Mouse (Mus musculus): ENCODE measurements around the gene Adipor1.
"Not testable (repeated sequence)": the region's sequence is repeated elsewhere in the genome, so short reads cannot be mapped to it uniquely, and the experiment has no call there.

Gene Adipor1

DNA sequence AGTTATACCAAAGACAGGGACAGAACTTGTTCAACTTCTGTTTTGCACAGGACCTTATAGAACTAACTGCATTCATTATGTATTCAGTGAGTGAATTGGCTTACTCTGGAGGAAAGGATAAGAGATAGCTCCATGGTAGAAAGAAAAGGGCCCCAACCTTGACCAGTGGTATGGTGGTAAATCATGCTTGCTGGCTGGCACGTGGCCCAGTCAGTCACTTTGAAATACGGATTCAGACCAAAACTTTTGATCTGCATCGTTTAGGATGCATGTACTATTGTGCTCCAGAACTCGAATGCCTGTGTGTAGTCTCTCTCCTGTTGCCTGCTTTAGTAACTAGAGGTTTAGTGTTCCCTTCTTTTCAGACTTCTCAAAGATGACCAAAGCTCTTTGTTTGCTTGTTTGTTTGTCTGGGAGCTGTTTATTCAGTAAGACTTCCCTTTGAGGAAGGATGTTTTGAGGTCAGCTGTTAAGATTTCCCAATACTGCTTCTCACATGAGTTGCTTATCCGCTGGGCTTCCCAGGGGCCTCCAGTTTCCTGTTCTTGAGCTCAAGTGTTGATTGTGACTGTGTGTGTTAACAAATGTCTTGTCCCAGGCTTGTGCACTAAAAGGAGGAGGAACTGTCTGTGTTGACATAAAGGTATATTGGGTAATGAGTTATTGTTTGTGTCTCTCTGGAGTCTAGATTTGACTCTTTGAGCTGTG, 4.7 kb downstream of the Adipor1 start:
- DNase-seq (ENCODE audit: low read depth, low spot score), result no peak

DNA sequence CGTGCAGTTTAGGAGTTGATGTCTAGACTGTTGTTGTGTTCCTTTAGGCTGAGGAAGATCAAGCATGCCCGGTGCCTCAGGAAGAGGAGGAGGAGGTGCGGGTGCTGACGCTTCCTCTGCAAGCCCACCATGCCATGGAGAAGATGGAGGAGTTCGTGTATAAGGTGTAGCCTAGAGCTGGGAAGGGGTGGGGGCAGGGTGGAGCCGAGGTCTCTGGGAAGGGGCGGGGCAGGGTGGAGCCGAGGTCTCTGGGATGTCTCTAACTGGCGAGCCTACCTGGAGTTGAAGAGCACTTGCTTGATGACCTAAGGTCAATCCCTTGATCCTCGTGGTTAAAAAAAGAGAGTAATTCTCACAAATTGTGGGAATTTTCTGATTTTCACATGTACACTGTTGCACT, 8.7 kb downstream of the Adipor1 start:
- no peak for DNase-seq (ENCODE audit: low read depth, low spot score)

DNA sequence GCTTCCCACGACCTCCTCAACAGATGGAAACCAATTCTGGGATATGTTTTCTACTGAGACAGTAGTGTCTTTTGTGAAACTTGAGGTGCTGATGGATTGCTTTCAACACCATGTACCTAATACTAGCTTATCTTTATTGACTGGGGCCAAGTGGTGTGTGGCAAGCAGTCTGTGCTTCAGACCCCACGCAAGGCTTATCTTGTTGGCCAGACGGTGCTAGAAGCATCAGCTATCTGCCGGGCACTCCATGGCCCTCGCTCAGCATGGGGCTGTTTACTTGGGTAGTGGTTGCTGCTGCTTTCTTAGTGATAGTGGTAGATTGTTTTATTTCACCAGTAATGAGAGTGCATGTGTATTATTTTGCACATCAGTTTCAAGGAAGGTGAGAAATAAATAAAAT, 11.1 kb downstream of the Adipor1 start:
- DNase-seq (ENCODE audit: low read depth, low spot score), result no peak

DNA sequence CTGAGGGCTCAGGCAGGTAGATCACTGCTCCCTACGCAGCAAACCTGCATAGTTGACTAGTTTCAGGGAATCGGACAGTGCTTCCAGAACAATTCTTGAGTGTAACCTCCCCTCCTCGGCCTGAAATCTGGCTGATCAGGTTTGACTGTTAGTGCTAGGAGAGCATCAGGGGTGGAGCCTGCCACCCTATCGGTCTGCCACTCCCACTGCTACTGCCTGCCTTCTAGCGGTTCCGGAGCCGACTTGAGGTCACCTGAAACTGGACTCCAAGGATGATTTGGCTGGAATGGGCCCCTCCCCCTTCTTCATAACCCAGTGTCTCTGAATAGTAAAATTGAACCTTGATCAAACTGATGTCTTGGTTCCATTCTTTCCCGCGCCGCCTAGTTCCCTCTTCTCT, 17.8 kb downstream of the Adipor1 start:
- no peak for DNase-seq (ENCODE audit: low read depth, low spot score)

DNA sequence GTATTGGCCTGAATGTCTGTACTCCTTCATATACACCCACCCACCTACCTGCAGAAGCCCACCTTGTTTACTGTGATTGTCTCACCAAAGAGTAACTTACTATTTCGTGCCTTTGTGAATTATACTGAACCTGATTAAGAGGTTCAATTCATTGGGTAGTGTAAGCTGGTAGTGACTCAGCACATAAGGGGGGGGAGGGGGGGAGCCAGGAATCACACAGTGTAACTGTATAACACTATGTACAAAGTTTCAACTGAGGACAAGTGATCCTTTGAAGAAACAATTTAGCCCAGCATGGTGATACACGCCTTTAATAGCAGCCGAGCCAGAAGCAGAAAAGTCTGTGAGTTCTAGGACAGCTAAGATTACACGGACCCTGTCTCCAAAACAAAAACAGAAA, 18.3 kb downstream of the Adipor1 start:
- DNase-seq (ENCODE audit: low read depth, low spot score), result no peak

DNA sequence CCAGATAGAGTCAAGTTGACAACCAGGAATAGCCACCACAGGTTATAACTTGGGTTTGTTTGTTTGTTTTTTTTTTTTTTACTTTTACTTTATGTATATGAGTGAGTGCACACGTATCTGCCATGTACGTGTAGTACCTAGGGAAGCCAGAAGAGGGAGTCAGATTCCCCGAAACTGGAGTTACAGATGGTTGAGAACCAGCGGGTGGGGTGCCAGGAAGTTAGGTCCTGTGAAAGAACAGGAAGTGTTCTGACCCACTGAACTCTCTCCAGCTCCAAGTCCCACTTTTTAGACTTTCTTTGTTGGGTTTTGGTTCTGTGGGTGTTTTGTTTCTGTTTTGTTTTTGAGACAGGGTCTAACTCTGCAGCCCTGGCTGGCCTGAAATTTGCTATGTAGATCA, 20.2 kb downstream of the Adipor1 start:
- DNase-seq (ENCODE audit: low read depth, low spot score), result no peak

DNA sequence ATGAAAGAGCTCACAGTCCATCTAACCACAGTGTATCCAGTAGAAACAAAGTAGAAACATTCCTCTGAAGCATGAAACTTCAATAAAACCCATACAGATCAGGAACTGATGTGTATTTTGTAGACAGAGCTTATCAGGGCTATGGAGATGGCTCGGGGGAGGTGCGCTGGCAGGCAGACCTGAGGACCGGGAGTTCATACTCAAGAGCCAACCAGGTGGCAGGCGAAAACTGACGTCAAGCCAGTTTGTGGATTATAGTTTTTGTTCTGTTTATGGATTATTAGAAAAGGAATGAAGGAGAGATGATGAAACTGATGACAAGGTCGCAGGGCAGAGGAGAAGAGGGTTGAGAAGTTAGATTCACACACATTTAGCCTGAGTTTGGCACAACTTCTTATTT, 25.3 kb downstream of the Adipor1 start:
- no peak for DNase-seq (ENCODE audit: low read depth, low spot score)

DNA sequence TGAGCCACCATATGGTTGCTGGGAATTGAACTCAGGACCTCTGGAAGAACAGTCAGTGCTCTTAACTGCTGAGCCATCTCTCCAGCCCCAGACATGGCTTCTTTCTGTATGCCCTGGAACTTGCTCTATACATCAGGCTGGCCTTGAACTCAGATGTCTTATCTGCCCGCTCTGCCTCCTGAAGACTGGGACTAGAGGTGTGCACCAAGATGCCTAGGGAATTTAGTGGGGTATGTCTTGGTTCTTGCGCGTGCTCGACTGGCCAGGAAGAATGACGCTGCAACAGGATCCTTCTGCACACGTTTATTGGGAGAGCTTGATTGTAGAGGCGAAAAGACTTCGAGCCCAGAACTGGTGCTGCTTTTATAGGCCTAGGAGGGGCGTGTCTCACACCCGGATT, 26.6 kb downstream of the Adipor1 start:
- DNase-seq (ENCODE audit: low read depth, low spot score), result not testable (repeated sequence)

DNA sequence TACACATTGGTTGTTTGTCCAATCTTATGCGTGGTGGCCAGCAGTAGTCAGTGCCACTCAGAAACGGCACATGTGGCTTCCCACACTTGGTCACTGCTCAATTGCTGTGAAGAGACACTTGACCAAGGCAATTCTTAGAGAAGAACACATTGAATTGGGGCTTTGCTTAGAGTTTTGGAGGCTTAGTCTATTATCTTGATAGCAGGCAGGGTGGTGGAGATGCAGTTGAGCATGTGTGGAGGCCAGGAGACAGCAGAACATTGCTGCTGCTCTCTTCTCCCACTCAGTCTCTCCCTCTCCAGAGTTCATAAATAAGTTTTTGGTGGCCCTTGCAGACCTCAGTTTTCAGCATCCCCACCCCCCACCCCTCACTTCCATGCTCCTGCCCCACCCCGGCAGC, 27.2 kb downstream of the Adipor1 start:
- DNase-seq (ENCODE audit: low read depth, low spot score), result no peak

DNA sequence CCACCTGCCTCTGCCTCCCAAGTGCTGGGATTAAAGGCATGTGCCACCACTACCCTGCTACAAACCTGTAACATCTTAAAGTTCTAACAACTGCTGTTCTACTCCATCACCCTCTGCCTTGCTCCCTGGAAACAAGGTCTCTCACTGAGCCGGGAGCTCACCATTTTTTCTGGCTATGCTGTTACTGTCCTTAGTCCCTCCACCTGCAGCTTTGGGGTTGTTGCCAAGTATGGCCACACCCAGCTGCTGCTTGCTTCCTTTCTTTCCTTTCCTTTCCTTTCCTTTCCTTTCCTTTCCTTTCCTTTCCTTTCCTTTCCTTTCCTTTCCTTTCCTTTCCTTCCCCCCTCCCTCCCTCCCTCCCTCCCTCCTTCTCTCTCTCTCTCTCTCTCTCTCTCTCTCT, 28.1 kb downstream of the Adipor1 start:
- not testable (repeated sequence) for DNase-seq (ENCODE audit: low read depth, low spot score)

DNA sequence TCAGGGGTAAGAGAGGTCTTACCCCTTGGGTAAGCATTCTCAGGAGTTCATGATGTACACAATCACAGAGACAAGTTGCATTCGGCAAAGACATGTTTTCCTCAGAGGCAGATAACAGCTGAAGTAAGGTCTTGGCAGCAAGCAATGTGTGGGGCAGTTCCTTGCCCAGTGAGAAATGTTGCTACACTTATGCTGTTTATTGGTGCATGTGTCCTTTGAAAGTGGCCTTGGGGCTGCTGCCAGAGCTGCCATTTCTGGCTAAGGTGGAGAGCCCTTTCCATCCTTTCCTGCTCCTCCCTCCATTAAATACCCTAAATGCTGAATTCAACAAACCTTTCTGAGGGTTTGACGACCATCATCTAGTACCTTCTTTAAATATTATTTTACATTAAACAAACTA, 30.2 kb downstream of the Adipor1 start:
- DNase-seq (ENCODE audit: low read depth, low spot score), result no peak

DNA sequence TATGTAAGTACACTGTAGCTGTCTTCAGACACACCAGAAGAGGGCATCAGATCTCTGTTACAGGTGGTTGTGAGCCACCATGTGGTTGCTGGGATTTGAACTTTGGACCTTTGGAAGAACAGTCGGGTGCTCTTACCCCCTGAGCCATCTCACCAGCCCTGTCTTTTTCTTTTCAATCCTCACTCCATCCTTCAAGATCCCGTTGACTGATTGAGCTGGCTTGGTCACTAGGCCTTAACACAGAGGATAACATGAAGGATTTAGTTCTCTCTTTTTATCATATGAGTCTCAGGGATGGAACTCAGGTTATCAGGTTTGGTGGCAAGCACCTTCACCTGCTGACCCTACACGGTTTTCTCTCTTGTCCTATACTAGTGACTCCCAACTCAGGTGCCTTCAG, 33.4 kb downstream of the Adipor1 start:
- DNase-seq (ENCODE audit: low read depth, low spot score), result not testable (repeated sequence)

DNA sequence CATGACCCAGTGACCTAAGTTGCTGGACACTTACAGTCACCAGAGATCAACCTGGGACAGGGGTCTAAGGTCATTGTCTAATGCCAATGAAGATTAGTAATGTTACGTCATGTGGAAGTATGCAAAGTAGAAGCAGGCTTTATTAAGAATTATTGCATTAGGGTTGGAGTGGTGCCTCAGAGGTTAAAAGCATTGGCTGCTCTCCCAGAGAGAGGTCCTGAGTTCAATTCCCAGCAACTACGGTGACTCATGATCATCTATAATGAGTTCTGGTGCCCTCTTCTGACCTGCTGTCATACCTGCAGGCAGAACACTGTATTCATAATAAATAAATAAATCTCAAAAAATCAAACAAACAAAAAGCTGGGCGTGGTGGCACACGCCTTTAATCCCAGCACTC, 35.0 kb downstream of the Adipor1 start:
- DNase-seq (ENCODE audit: low read depth, low spot score), result no peak

DNA sequence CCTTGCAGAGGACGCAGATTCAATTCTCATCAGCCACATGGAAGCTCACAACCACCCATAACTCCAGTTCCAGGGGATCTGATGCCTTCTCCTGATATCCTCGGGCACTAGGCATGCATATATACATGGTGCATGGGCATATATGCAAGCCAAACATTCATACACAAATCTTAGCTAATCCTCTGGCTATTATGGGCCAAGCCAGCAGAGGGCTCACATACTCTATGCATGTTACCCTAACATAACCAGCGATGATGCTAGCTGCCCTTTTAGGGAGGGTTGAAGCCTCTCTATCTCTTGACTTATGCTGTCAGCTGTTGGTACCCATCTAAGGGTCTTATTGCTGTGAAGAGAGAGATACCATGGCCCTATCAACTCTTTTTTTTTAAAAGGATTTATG, 35.8 kb downstream of the Adipor1 start:
- DNase-seq (ENCODE audit: low read depth, low spot score), result peak; percentile 60

DNA sequence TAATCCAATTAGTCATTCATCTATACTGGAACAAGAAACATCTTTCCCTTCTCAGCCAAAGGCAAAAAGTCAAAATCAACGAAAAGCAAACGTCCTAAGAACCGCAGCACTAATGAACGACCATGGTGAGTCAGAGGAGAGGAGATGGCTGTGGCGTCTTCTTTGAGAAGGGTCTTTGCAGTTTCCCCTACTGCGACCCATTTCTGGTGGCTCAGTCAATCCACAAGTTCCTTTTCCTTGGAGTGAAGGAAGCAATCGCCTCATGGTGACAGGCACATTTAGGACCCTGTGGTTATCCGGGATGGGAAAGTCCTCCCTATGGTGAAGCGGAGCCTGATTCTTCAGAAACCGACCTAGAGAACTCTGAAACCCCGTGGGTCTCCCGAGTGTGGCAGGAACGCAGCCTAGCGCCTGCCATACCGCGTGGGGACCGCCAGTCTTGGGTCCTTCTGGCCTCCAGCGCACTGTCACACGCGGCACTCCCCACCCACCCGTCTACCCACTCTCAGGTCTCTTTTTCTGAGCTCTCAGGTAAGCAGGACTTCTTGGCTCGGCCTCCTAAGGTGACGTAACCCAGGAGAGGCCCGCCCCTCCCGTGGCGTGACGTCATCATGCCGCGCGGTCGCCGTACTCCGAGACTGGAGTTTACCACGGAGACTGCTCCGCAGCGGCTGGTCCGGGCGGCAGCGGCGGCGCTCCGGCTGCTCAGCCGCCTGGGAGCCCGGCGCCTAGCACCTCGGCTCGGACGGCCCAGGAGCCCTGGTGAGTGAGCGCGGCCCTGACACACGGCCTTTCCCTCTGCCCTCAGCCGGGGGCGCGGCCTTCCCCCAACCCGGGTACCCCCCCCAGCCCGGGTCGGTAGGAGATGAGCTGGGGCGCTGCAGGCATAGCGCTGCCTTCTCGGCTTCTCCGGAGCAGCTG, 40.0 kb downstream of the Adipor1 start, which contains the start of gene Klhl12:
Gene Klhl12, plus strand, starts transcription at position 628 of the 921 bp plus-strand sequence.
- peak; percentile 80 for DNase-seq (ENCODE audit: low read depth, low spot score)

DNA sequence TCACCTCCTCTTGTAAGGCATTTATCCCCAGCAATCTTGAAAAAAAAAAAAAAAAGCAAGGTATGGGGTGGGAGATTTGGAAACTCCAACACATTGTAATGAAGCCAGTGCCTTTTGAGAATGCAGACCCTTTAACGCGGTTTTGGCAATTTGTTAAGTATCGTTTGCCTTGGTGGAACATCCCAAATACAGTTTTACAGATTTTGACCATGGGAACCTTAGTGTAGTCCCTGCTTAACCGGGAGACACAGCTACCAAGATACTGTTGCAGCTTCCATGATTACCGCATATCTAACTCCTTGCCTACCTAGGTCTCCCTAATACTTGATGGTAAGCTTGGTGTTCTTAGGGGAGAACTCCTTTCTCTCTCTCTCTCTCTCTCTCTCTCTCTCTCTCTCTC, 40.9 kb downstream of the Adipor1 start:
- DNase-seq (ENCODE audit: low read depth, low spot score), result no peak

DNA sequence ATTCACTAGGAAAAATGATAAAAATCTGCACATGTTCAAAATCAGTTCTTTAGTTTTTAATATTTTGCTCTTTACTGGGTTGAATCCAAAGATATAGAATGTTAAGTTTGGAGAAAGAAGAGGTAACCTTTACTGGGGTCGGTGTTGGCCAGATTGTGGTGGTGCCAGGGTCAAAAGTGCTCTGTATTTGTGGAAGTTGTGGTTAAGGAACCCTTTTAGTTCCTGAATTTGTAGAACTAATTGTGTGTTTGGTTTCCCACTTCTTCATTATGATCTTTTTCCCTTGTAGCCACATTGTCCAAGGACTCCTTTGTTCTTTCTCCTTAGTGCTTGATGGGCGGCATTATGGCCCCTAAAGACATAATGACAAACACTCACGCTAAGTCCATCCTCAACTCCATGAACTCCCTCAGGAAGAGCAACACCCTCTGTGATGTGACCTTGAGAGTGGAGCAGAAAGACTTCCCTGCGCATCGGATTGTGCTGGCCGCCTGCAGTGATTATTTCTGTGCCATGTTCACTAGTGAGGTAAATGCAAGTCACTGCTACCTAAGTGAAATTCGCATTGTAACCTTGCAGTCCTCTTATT, 43.1 kb downstream of the Adipor1 start:
- no peak for DNase-seq (ENCODE audit: low read depth, low spot score)

DNA sequence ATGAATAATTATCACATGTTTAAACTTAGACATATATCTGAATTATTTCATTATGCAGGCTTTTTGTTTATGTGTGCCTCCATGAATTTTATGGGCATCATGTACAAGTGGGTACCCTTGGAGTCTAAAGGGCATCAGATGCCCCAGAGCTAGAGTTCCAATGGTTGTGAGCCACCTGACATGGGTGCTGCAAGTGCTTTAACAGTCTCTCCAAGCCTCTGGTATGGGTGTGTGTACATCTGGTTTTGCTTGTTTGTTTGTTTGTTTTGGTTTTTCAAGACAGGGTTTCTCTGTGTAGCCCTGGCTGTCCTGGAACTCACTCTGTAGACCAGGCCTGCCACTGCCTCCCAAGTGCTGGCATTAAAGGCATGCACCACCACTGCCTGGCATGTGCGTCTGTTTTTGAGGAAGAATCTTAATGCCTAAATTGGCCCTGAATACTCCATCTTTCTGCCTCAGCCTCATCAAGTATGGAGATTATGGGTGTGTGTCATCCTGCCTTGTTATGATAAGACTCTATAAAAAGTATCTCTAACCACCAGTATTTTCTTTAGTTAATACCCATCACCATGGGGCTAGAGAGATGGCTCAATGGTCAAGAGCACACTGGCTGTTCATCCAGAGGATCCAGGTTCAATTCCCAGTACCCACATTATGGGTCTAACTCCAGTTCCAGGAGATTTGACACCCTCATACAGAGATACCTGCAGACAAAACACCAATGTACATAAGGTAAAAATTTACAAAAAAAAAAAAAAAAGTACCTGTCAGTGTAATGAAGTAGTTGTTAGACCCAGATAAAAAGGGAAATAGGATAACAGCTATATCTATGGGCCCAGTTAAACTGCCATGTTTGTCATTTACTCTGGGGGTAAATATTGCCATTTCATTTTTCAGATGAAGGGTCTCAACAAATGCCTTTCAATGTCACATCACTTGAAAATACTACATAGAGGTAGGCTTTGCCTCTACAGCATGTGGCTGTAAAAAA, 45.4 kb downstream of the Adipor1 start:
- no peak for DNase-seq (ENCODE audit: low read depth, low spot score)

Data from retina, adult 2 months (tissue).